Comparison of ENCODE assay signal across 26 mouse cellular contexts in the genomic region with DNA sequence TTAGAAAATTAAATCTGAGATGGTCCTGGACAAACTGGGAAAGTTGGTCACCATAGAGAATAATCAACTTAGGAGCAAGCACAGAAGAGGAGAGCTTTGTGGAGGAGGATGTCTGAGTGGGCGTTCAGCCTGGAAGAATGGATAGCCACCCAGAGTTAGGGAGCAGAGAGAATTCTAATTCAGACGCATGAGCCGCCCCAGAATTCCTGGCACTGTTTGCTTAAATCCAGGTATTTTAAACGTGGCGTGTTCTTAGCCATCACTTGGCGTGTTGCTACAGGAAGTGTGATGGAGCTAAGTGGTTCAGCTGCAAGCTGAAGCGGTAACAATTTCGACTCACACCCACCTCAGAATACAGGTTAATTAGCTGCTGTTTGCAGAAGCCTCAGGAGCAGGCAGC. TPM values are rescaled to one million over a fixed set of nuclear protein-coding genes. Genes with fewer than 3 reads are reported as not detected.
DNase-seq lines count a peak whose midpoint lies in the region; ATAC-seq lines count a peak whose summit lies in the region.
"Had no signal": no experiment of that assay in that cellular context is flagged by ENCODE, and none has a peak within 500 bp of the region (broad histone marks: within the 10 kb centered on the region; RNA-seq: fewer than 3 reads in every experiment).

No protein-coding gene starts in this region.

- ATAC-seq in embryonic facial prominence, embryonic 14.5 days (ENCODE audit: low read depth): no peak
- no peak for ATAC-seq in intestine, embryonic 15.5 days
- ATAC-seq: CD4-positive, CD25-positive, alpha-beta regulatory T cell, adult 4 months; forebrain, embryonic 16.5 days had no signal

- no peak overlapping the region for H3K9ac ChIP-seq in embryonic facial prominence, embryonic 14.5 days (ENCODE audit: low read depth, low read length)
- H3K9ac ChIP-seq in intestine, embryonic 15.5 days: no peak overlapping the region
- H3K9ac ChIP-seq: embryonic facial prominence, embryonic 12.5 days; forebrain, embryonic 12.5 days; heart, embryonic 13.5 days; hindbrain, embryonic 15.5 days had no signal

- intact Hi-C loops in left cerebral cortex, postnatal 25 days (cut with DNase I): no loop called here

- 68% methylated on average over 8 of the region's 8 CpGs for WGBS in embryonic facial prominence, embryonic 14.5 days
- 82% methylated on average over 8 of the region's 8 CpGs for WGBS in embryonic facial prominence, embryonic 10.5 days
- WGBS in intestine, embryonic 15.5 days: 73% methylated on average over 8 of the region's 8 CpGs

- H3K27me3 ChIP-seq in embryonic facial prominence, embryonic 14.5 days (replicated peaks; ENCODE audit: control insufficient read depth, insufficient read depth, low read length): no peaks in the 10 kb centered on the region
- no peaks in the 10 kb centered on the region; the same call in 1 of the 2 replicates for H3K27me3 ChIP-seq in embryonic facial prominence, embryonic 10.5 days (replicated peaks; ENCODE audit: low read depth, poor library complexity, severe bottlenecking)
- H3K27me3 ChIP-seq in intestine, embryonic 15.5 days (replicated peaks): no peaks in the 10 kb centered on the region
- H3K27me3 ChIP-seq: hindbrain, embryonic 15.5 days had no signal

- no peak overlapping the region for H3K27ac ChIP-seq in embryonic facial prominence, embryonic 14.5 days (replicated peaks; ENCODE audit: low read depth, low read length)
- no peak overlapping the region for H3K27ac ChIP-seq in embryonic facial prominence, embryonic 10.5 days (replicated peaks)
- H3K27ac ChIP-seq in intestine, embryonic 15.5 days: no peak overlapping the region
- H3K27ac ChIP-seq: embryonic facial prominence, embryonic 12.5 days; forebrain, embryonic 12.5 days; gastrocnemius, adult 2 months; heart, embryonic 13.5 days; hindbrain, embryonic 15.5 days had no signal

- H3K36me3 ChIP-seq in embryonic facial prominence, embryonic 14.5 days (ENCODE audit: control insufficient read depth, insufficient read depth, low read length): no peaks in the 10 kb centered on the region
- H3K36me3 ChIP-seq in embryonic facial prominence, embryonic 10.5 days (replicated peaks): no peaks in the 10 kb centered on the region
- no peaks in the 10 kb centered on the region for H3K36me3 ChIP-seq in intestine, embryonic 15.5 days
- H3K36me3 ChIP-seq: embryonic facial prominence, embryonic 12.5 days; forebrain, embryonic 12.5 days; G1E; heart, embryonic 13.5 days; hindbrain, embryonic 15.5 days had no signal

- peak; percentile 54 for DNase-seq in embryonic facial prominence, embryonic 14.5 days (ENCODE audit: low spot score)
- no peak for DNase-seq in embryonic facial prominence, embryonic 10.5 days (ENCODE audit: low spot score)
- peak; percentile 28 to 80 for DNase-seq in left cerebral cortex, postnatal 25 days (ENCODE audit: low spot score in 2 of 2)
- DNase-seq in left cerebral cortex, adult 11 months (ENCODE audit: low spot score): no peak
- DNase-seq in brain, adult 2 months (ENCODE audit: low read depth, low spot score): peak; percentile 65
- DNase-seq in telencephalon, adult 2 months (ENCODE audit: low read depth, low spot score): peak; percentile 65
- DNase-seq: adrenal gland, adult 8-10 months; adrenal gland, postnatal 36 days; B cell, adult 2 months; cerebellum, adult 11 months; cerebellum, adult 8-10 months; cerebellum, postnatal 14 days; embryo, embryonic 11 days; gastrocnemius, adult 2 months; gastrocnemius, postnatal 25 days; heart, postnatal 36 days had no signal

- H3K4me3 ChIP-seq in embryonic facial prominence, embryonic 14.5 days (ENCODE audit: low read depth, low read length): no peak overlapping the region
- H3K4me3 ChIP-seq in embryonic facial prominence, embryonic 10.5 days: no peak overlapping the region
- H3K4me3 ChIP-seq in intestine, embryonic 15.5 days (replicated peaks): no peak overlapping the region
- H3K4me3 ChIP-seq: embryonic facial prominence, embryonic 12.5 days; forebrain, embryonic 12.5 days; gastrocnemius, adult 2 months; heart, embryonic 13.5 days; hindbrain, embryonic 15.5 days had no signal

- no peak overlapping the region for H3K4me2 ChIP-seq in embryonic facial prominence, embryonic 14.5 days (ENCODE audit: low read depth, low read length)
- H3K4me2 ChIP-seq in intestine, embryonic 15.5 days (replicated peaks): no peak overlapping the region
- H3K4me2 ChIP-seq: embryonic facial prominence, embryonic 12.5 days; forebrain, embryonic 12.5 days; heart, embryonic 13.5 days; hindbrain, embryonic 15.5 days had no signal

- no peaks in the 10 kb centered on the region for H3K9me3 ChIP-seq in embryonic facial prominence, embryonic 14.5 days (ENCODE audit: control insufficient read depth, low read length)
- no peaks in the 10 kb centered on the region for H3K9me3 ChIP-seq in embryonic facial prominence, embryonic 10.5 days
- H3K9me3 ChIP-seq in intestine, embryonic 15.5 days: no peaks in the 10 kb centered on the region
- H3K9me3 ChIP-seq: embryonic facial prominence, embryonic 12.5 days; forebrain, embryonic 12.5 days; heart, embryonic 13.5 days; hindbrain, embryonic 15.5 days had no signal

- no peaks in the 10 kb centered on the region; the same call in 1 of the 2 replicates for H3K4me1 ChIP-seq in embryonic facial prominence, embryonic 14.5 days (ENCODE audit: control insufficient read depth, insufficient read depth, low read length)
- H3K4me1 ChIP-seq in embryonic facial prominence, embryonic 10.5 days: no peaks in the 10 kb centered on the region
- no peaks in the 10 kb centered on the region for H3K4me1 ChIP-seq in intestine, embryonic 15.5 days (replicated peaks)
- H3K4me1 ChIP-seq: forebrain, embryonic 12.5 days; hindbrain, embryonic 15.5 days had no signal

RNA-seq across cellular contexts. Expression of a gene that starts 45.2 kb away (rescaled TPM):
- polyA plus RNA-seq in embryonic facial prominence, embryonic 14.5 days (2014; fragmentation: Nextera tagmentation; extraction: Ambion mirVana): 23.6 and 25.4 TPM in 2 replicates
- polyA plus RNA-seq in embryonic facial prominence, embryonic 10.5 days (2016; fragmentation: Nextera tagmentation; extraction: Ambion mirVana): 34.6 and 36.1 TPM in 2 replicates
- 10 to 100 TPM; 41.1 to 42.8 TPM for total RNA-seq in left cerebral cortex, postnatal 25 days (2021)
- polyA plus RNA-seq in intestine, embryonic 15.5 days (2015; fragmentation: Nextera tagmentation; extraction: Ambion mirVana): 25.1 and 25.3 TPM in 2 replicates

RNA-seq across cellular contexts. Expression of a gene that starts 56.3 kb away (rescaled TPM):
- polyA plus RNA-seq in embryonic facial prominence, embryonic 14.5 days (2014; fragmentation: Nextera tagmentation; extraction: Ambion mirVana): 9.7 and 12.4 TPM in 2 replicates
- polyA plus RNA-seq in embryonic facial prominence, embryonic 10.5 days (2016; fragmentation: Nextera tagmentation; extraction: Ambion mirVana): 16.5 and 17.2 TPM in 2 replicates
- total RNA-seq in left cerebral cortex, postnatal 25 days (2021): 10 to 100 TPM; 12.7 to 18.7 TPM
- 6.5 and 6.8 TPM in 2 replicates for polyA plus RNA-seq in intestine, embryonic 15.5 days (2015; fragmentation: Nextera tagmentation; extraction: Ambion mirVana)
- total RNA-seq: common myeloid progenitor, adult 5-6 weeks; granulocyte monocyte progenitor cell, adult 5-6 weeks had no signal
- polyA plus RNA-seq: CD4-positive, CD25-positive, alpha-beta regulatory T cell, adult 4 months; G1E had no signal

Comparison
In these comparisons a context has a peak if more than half of its experiments do, and no peak if none do; other contexts are left out.
1. DNase-seq: peak in embryonic facial prominence, embryonic 14.5 days (single experiment), left cerebral cortex, postnatal 25 days (2 of 2), brain, adult 2 months (single experiment) and telencephalon, adult 2 months (single experiment); none in embryonic facial prominence, embryonic 10.5 days (single experiment) and left cerebral cortex, adult 11 months (single experiment).